Mouse (Mus musculus) neural tube, embryonic 13.5 days (tissue): ENCODE measurements around the gene Pnma1. TPM values are rescaled to one million over a fixed set of nuclear protein-coding genes. Genes with fewer than 3 reads are reported as not detected.

Source experiments
- ATAC-seq: fragments of 200-750 bp; cut with Nextera tagmentation; 2 replicates; pipeline ENCODE4 v1.8.0; 2017; ENCODE audit warnings: low read depth, mild to moderate bottlenecking, moderate TSS enrichment, moderate library complexity
- H3K27ac ChIP-seq: fragments of 300-500 bp; sonication (generic); replicated peaks from 2 replicates; pipeline ENCODE4 v1.5.1; 2015; ENCODE audit warnings: moderate library complexity, mild to moderate bottlenecking, inconsistent platforms
- H3K27me3 ChIP-seq: fragments of 300-500 bp; sonication (generic); 2 replicates; pipeline ENCODE4 v1.6.1; 2015; ENCODE audit warnings: mild to moderate bottlenecking, inconsistent platforms
- H3K36me3 ChIP-seq: fragments of 300-500 bp; sonication (generic); 2 replicates; pipeline ENCODE4 v1.6.1; 2015; ENCODE audit warnings: mild to moderate bottlenecking, inconsistent platforms
- H3K4me1 ChIP-seq: fragments of 300-500 bp; sonication (generic); replicated peaks from 2 replicates; pipeline ENCODE4 v1.6.1; 2015; ENCODE audit warnings: inconsistent platforms
- H3K4me2 ChIP-seq: fragments of 300-500 bp; sonication (generic); 2 replicates; pipeline ENCODE4 v1.6.1; 2015; ENCODE audit warnings: inconsistent platforms, mild to moderate bottlenecking, moderate library complexity
- H3K4me3 ChIP-seq: fragments of 300-500 bp; sonication (generic); 2 replicates; pipeline ENCODE4 v1.5.1; 2015; ENCODE audit warnings: mild to moderate bottlenecking, inconsistent platforms
- H3K9ac ChIP-seq: fragments of 300-500 bp; sonication (generic); 2 replicates; pipeline ENCODE4 v1.6.1; 2015; ENCODE audit warnings: moderate library complexity, mild to moderate bottlenecking, inconsistent platforms
- H3K9me3 ChIP-seq: fragments of 300-500 bp; sonication (generic); 2 replicates; pipeline ENCODE4 v1.6.1; 2016; ENCODE audit warnings: inconsistent platforms
- WGBS: fragments of 180-500 bp; shearing (Covaris S2); methylation state at CpG from one replicate; pipeline ENCODE4 v1.1.7; 2015; 5-methylcytosine and 5-hydroxymethylcytosine counted together
- polyA plus RNA-seq: library from polyadenylated mRNA; unstranded; fragments of >200 nt; fragmentation: Nextera tagmentation; extraction: Ambion mirVana; gene quantifications from 2 replicates; pipeline ENCODE4 v1.2.1, GENCODE M21; 2015

The Pnma1 gene
- polyA plus RNA-seq, 1 experiment from 2014 or later, result 3.1 TPM

GRCm38 (mm10) chr12:84163133-84163532, 14.8 kb upstream of the Pnma1 start:
- Histone ChIP-seq H3K9me3 (no peaks in the 10 kb centered on the region), H3K4me3 (no peak overlapping the region), H3K9ac (no peak overlapping the region), H3K4me2 (no peak overlapping the region), H3K4me1 (no peaks in the 10 kb centered on the region), H3K36me3 (peaks cover 32% of the 10 kb centered on the region), H3K27me3 (no peaks in the 10 kb centered on the region), H3K27ac (no peak overlapping the region)
- WGBS, result 90% methylated on average over 9 of the region's 9 CpGs
- ATAC-seq, result no peak

GRCm38 (mm10) chr12:84161616-84162433, 13.5 kb upstream of the Pnma1 start:
- H3K9me3 ChIP-seq, result no peaks in the 10 kb centered on the region
- H3K9ac ChIP-seq, result no peak overlapping the region
- ATAC-seq, result no peak
- H3K4me2 ChIP-seq, result no peak overlapping the region
- peaks cover 43% of the 10 kb centered on the region for H3K36me3 ChIP-seq
- 78% methylated on average over 14 of the region's 14 CpGs for WGBS
- no peaks in the 10 kb centered on the region for H3K4me1 ChIP-seq
- no peak overlapping the region for H3K4me3 ChIP-seq
- no peaks in the 10 kb centered on the region for H3K27me3 ChIP-seq
- H3K27ac ChIP-seq, result no peak overlapping the region

- H3K9ac ChIP-seq, result no peak overlapping the region
- no peaks in the 10 kb centered on the region for H3K9me3 ChIP-seq
- no peak for ATAC-seq
- no peak overlapping the region for H3K4me2 ChIP-seq
- peaks cover 50% of the 10 kb centered on the region for H3K36me3 ChIP-seq
- WGBS, result 88% methylated on average over 8 of the region's 8 CpGs
- no peaks in the 10 kb centered on the region for H3K4me1 ChIP-seq
- H3K4me3 ChIP-seq, result no peak overlapping the region
- no peaks in the 10 kb centered on the region for H3K27me3 ChIP-seq
- no peak overlapping the region for H3K27ac ChIP-seq
These were observed 12.8 kb upstream of the Pnma1 start for GRCm38 (mm10) chr12:84161116-84161515.

- Histone ChIP-seq H3K27me3 (no peaks in the 10 kb centered on the region), H3K9me3 (no peaks in the 10 kb centered on the region), H3K27ac (no peak overlapping the region), H3K4me2 (no peak overlapping the region), H3K4me1 (no peaks in the 10 kb centered on the region), H3K9ac (no peak overlapping the region), H3K4me3 (no peak overlapping the region), H3K36me3 (peaks cover 54% of the 10 kb centered on the region)
- ATAC-seq, result no peak
- whole genome bisulfite sequencing, result 96% methylated on average over 8 of the region's 8 CpGs
These were observed 12.2 kb upstream of the Pnma1 start for GRCm38 (mm10) chr12:84160491-84160890.

GRCm38 (mm10) chr12:84158156-84158555, 9.9 kb upstream of the Pnma1 start:
- no peak overlapping the region for H3K27ac ChIP-seq
- H3K9ac ChIP-seq, result no peak overlapping the region
- ATAC-seq, result no peak
- H3K27me3 ChIP-seq, result no peaks in the 10 kb centered on the region
- H3K4me3 ChIP-seq, result no peak overlapping the region
- 91% methylated on average over 14 of the region's 14 CpGs for WGBS
- peaks cover 72% of the 10 kb centered on the region for H3K36me3 ChIP-seq
- no peaks in the 10 kb centered on the region for H3K9me3 ChIP-seq
- no peaks in the 10 kb centered on the region for H3K4me1 ChIP-seq
- no peak overlapping the region for H3K4me2 ChIP-seq

- Histone ChIP-seq H3K4me1 (no peaks in the 10 kb centered on the region; the same call in 1 of the 2 replicates), H3K4me3 (no peak overlapping the region), H3K27ac (no peak overlapping the region), H3K9ac (no peak overlapping the region), H3K4me2 (no peak overlapping the region), H3K27me3 (no peaks in the 10 kb centered on the region), H3K36me3 (peaks cover 81% of the 10 kb centered on the region), H3K9me3 (no peaks in the 10 kb centered on the region)
- WGBS, result 95% methylated on average over 18 of the region's 18 CpGs
- no peak for ATAC-seq
These were observed 7.9 kb upstream of the Pnma1 start for GRCm38 (mm10) chr12:84156210-84156609.

- Histone ChIP-seq H3K27me3 (no peaks in the 10 kb centered on the region), H3K27ac (no peak overlapping the region), H3K9me3 (no peaks in the 10 kb centered on the region), H3K4me2 (no peak overlapping the region), H3K9ac (no peak overlapping the region), H3K4me1 (no peaks in the 10 kb centered on the region; the same call in 1 of the 2 replicates), H3K36me3 (peaks cover 79% of the 10 kb centered on the region), H3K4me3 (no peak overlapping the region)
- 84% methylated on average over 2 of the region's 2 CpGs for WGBS
- no peak for ATAC-seq
These were observed 7.2 kb upstream of the Pnma1 start for GRCm38 (mm10) chr12:84155523-84155871.

GRCm38 (mm10) chr12:84154786-84155522, 6.7 kb upstream of the Pnma1 start:
- H3K4me3 ChIP-seq, result no peak overlapping the region
- H3K9ac ChIP-seq, result no peak overlapping the region
- no peaks in the 10 kb centered on the region for H3K9me3 ChIP-seq
- no peaks in the 10 kb centered on the region for H3K27me3 ChIP-seq
- ATAC-seq, result no peak
- no peak overlapping the region for H3K4me2 ChIP-seq
- peaks cover 73% of the 10 kb centered on the region for H3K36me3 ChIP-seq
- 70% methylated on average over 11 of the region's 11 CpGs for WGBS
- H3K27ac ChIP-seq, result no peak overlapping the region
- peaks cover 5% of the 10 kb centered on the region; the same call in 1 of the 2 replicates for H3K4me1 ChIP-seq

- H3K4me3 ChIP-seq, result no peak overlapping the region
- H3K27me3 ChIP-seq, result no peaks in the 10 kb centered on the region
- 84% methylated on average over 6 of the region's 6 CpGs for WGBS
- no peak for ATAC-seq
- no peak overlapping the region for H3K27ac ChIP-seq
- peaks cover 18% of the 10 kb centered on the region for H3K4me1 ChIP-seq
- H3K4me2 ChIP-seq, result no peak overlapping the region
- H3K36me3 ChIP-seq, result peaks cover 58% of the 10 kb centered on the region
- no peak overlapping the region for H3K9ac ChIP-seq
- no peaks in the 10 kb centered on the region for H3K9me3 ChIP-seq
These were observed 5.1 kb upstream of the Pnma1 start for GRCm38 (mm10) chr12:84153414-84153813.

GRCm38 (mm10) chr12:84152352-84153190, 4.3 kb upstream of the Pnma1 start:
- Histone ChIP-seq H3K4me2 (no peak overlapping the region), H3K27me3 (no peaks in the 10 kb centered on the region), H3K9me3 (no peaks in the 10 kb centered on the region), H3K27ac (no peak overlapping the region), H3K4me1 (peaks cover 26% of the 10 kb centered on the region), H3K9ac (no peak overlapping the region), H3K36me3 (peaks cover 49% of the 10 kb centered on the region), H3K4me3 (no peak overlapping the region)
- 66% methylated on average over 32 of the region's 32 CpGs for WGBS
- no peak for ATAC-seq

GRCm38 (mm10) chr12:84151911-84152310, 3.6 kb upstream of the Pnma1 start:
- no peak for ATAC-seq
- H3K9ac ChIP-seq, result no peak overlapping the region
- H3K36me3 ChIP-seq, result peaks cover 49% of the 10 kb centered on the region
- no peak overlapping the region for H3K4me3 ChIP-seq
- WGBS, result 90% methylated on average over 10 of the region's 10 CpGs
- H3K4me1 ChIP-seq, result peaks cover 28% of the 10 kb centered on the region
- no peaks in the 10 kb centered on the region for H3K9me3 ChIP-seq
- H3K4me2 ChIP-seq, result no peak overlapping the region
- no peaks in the 10 kb centered on the region for H3K27me3 ChIP-seq
- no peak overlapping the region for H3K27ac ChIP-seq

- H3K4me2 ChIP-seq, result no peak overlapping the region
- no peak for ATAC-seq
- 70% methylated on average over 6 of the region's 6 CpGs for WGBS
- no peak overlapping the region for H3K27ac ChIP-seq
- no peaks in the 10 kb centered on the region for H3K9me3 ChIP-seq
- no peak overlapping the region for H3K4me3 ChIP-seq
- H3K36me3 ChIP-seq, result peaks cover 40% of the 10 kb centered on the region
- no peaks in the 10 kb centered on the region for H3K27me3 ChIP-seq
- peaks cover 28% of the 10 kb centered on the region for H3K4me1 ChIP-seq
- no peak overlapping the region for H3K9ac ChIP-seq
These were observed 2.7 kb upstream of the Pnma1 start for GRCm38 (mm10) chr12:84150976-84151375.
